Mouse (Mus musculus) liver, embryonic 14.5 days (tissue): ENCODE data around the gene Cd59a. TPM values are rescaled to one million over a fixed set of nuclear protein-coding genes. Genes with fewer than 3 reads are reported as not detected.

ENCODE experiments used
- ATAC-seq: fragments of 200-750 bp; cut with Nextera tagmentation; 2 replicates; pipeline ENCODE4 v1.8.0; 2017; ENCODE audit warnings: moderate number of reproducible peaks, mild to moderate bottlenecking, moderate library complexity; ENCODE audit not compliant: insufficient read depth
- DNase-seq, 3 experiments: peaks; one replicate each; pipeline ENCODE4 v3.0.0-alpha.2; 2012 to 2013; ENCODE audit warnings: low read depth in 3 of 3, low spot score in 3 of 3
- H3K27ac ChIP-seq: fragments of 300-500 bp; sonication (generic); 2 replicates; pipeline ENCODE4 v1.5.1; 2014; ENCODE audit warnings: moderate library complexity, mild to moderate bottlenecking, control low read depth, inconsistent platforms
- H3K27me3 ChIP-seq: fragments of 300-500 bp; sonication (generic); 2 replicates; pipeline ENCODE4 v1.6.1; 2014; ENCODE audit warnings: mild to moderate bottlenecking, low read length, moderate library complexity; ENCODE audit not compliant: control insufficient read depth, insufficient read depth
- H3K36me3 ChIP-seq: fragments of 300-500 bp; sonication (generic); replicated peaks from 2 replicates; pipeline ENCODE4 v1.6.1; 2014; ENCODE audit warnings: low read depth; ENCODE audit not compliant: control insufficient read depth, insufficient read depth
- H3K4me1 ChIP-seq, 2 experiments: fragments of 200-500 bp in 1 of 2; fragments of 300-500 bp in 1 of 2; sonication (generic) in 1 of 2; replicated peaks; 2 replicates each; pipeline ENCODE4 v1.6.1; 2012 to 2014; ENCODE audit warnings: antibody characterized with exemption in 1 of 2, inconsistent platforms in 1 of 2, low read length in 1 of 2; ENCODE audit not compliant: control insufficient read depth in 2 of 2, insufficient read depth in 2 of 2
- H3K4me2 ChIP-seq: fragments of 300-500 bp; sonication (generic); 2 replicates; pipeline ENCODE4 v1.6.1; 2014; ENCODE audit warnings: low read depth, mild to moderate bottlenecking, control low read depth, moderate library complexity
- H3K4me3 ChIP-seq, 2 experiments: fragments of 200-500 bp in 1 of 2; fragments of 300-500 bp in 1 of 2; sonication (generic) in 1 of 2; 2 replicates each; pipeline ENCODE4 v1.5.1; 2012 to 2014; ENCODE audit warnings: low read depth in 2 of 2, low read length in 2 of 2, mild to moderate bottlenecking in 2 of 2, control low read depth in 1 of 2, inconsistent platforms in 1 of 2, moderate library complexity in 1 of 2; ENCODE audit not compliant: insufficient read depth in 1 of 2
- H3K9ac ChIP-seq: fragments of 300-500 bp; sonication (generic); replicated peaks from 2 replicates; pipeline ENCODE4 v1.6.1; 2014; ENCODE audit warnings: mild to moderate bottlenecking, control low read depth, moderate library complexity
- H3K9me3 ChIP-seq: fragments of 300-500 bp; sonication (generic); 2 replicates; pipeline ENCODE4 v1.6.1; 2016; ENCODE audit warnings: low read length, mixed read lengths; ENCODE audit not compliant: control insufficient read depth
- CTCF ChIP-seq: IDR thresholded peaks from 2 replicates; pipeline ENCODE4 v1.5.1; 2016; ENCODE audit warnings: antibody characterized with exemption, low read depth, control low read depth
- EP300 ChIP-seq: IDR thresholded peaks from 2 replicates; pipeline ENCODE4 v1.6.1; 2016; ENCODE audit warnings: antibody characterized with exemption, low read depth
- WGBS: fragments of 180-500 bp; shearing (Covaris S2); extraction: QIAGEN DNeasy Blood & Tissue Kit; methylation state at CpG from one replicate; pipeline ENCODE4 v1.1.7; 2014; ENCODE audit not compliant: insufficient replicate concordance; 5-methylcytosine and 5-hydroxymethylcytosine counted together
- polyA plus RNA-seq, 2 experiments: library from polyadenylated mRNA; depleted of rRNA in 1 of 2; stranded (reverse) in 1 of 2; unstranded in 1 of 2; fragments of >200 nt; fragmentation: Nextera tagmentation in 1 of 2; extraction: Ambion mirVana in 1 of 2; gene quantifications; 2 replicates each; pipeline versions ENCODE4 v1.2.1 to v1.2.3; 2012 to 2014

Gene Cd59a
- polyA plus RNA-seq, 2 experiments = 41.3 to 94.7 TPM

DNA sequence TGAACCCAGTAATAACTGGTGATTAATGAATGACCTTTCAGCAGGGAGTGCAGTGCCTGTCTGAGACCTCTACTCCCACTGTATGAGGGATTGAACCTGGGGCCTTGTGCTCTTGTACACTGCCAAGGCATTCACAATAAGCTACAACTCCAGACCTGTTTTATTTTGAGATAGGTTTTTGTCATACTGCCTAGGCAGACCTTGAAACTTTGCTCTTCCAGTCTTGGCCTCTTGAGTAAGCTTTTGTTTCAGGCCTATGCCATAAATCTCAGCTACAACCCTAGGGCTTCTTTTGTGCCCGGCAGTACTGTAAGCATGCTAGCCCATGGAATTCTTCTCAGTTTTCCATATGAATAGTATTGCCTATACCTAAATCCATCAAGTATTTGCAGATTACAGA, 23.5 kb downstream of the Cd59a start:
- ATAC-seq (no peak), DNase-seq (no peak)
- Histone ChIP-seq H3K4me2 (no peak overlapping the region), H3K4me3 (no peak overlapping the region), H3K27ac (no peak overlapping the region), H3K9me3 (no peaks in the 10 kb centered on the region), H3K27me3 (no peaks in the 10 kb centered on the region), H3K4me1 (peaks cover 34 to 38% of the 10 kb centered on the region in 2 experiments), H3K9ac (no peak overlapping the region), H3K36me3 (peaks cover under 1% of the 10 kb centered on the region)
- 88% methylated on average over 1 of the region's 1 CpGs for WGBS
- TF ChIP-seq EP300 = no peak
- TF ChIP-seq CTCF = no peak

GRCm38 (mm10) chr2:104120312-104120711, 24.7 kb downstream of the Cd59a start:
- Histone ChIP-seq H3K9ac (no peak overlapping the region), H3K4me2 (no peak overlapping the region), H3K27ac (peak overlapping the region; percentile 97), H3K4me3 (no peak overlapping the region), H3K4me1 (peaks cover 38 to 44% of the 10 kb centered on the region in 2 experiments), H3K27me3 (no peaks in the 10 kb centered on the region), H3K36me3 (no peaks in the 10 kb centered on the region; the same call in 1 of the 2 replicates), H3K9me3 (no peaks in the 10 kb centered on the region)
- TF ChIP-seq EP300 = no peak
- peak; percentile 45 for TF ChIP-seq CTCF
- DNase-seq (no peak), ATAC-seq (no peak)
- WGBS = 77% methylated on average over 6 of the region's 6 CpGs

DNA sequence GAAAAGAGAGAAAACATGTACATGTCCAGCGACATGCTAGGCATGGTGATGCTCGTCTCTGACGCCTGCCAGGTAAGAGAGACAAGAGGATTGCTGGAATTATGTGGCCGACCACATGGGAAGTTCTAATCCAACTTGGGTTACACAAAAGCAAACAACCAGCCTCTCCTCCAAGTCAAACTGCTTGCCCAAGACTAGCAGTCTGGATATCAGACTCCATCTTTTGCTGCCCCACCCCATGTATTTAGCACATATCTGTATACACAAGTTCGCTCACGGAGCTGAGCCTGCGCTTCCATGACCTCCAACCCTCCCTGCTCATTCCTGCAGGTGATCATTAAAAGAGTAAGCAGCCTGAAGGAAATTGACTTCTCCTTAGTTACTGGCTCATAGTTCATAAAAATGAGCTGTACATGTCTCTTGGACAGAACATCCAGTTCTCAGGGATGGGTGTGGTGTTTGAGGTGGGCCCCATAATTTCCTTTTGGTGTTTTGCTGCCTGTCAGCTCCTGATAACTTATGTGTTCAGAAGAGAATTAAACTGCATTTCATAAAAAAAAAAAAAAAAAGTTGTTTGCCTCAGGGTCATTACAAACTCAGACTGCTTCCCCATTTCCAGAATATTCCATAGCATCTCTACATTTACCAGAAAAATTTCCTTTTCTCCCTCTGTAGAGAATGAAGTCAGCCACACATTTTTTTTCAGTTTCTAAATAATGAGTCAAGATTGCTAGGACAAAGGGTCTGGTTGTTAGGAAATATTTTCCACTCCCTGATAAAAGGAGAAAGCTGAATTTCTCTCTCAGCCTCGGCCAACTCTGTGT, 26.3 kb downstream of the Cd59a start:
- Histone ChIP-seq H3K4me3 (peak overlapping the region; percentile 36 to 93), H3K36me3 (no peaks in the 10 kb centered on the region; the same call in 1 of the 2 replicates), H3K9ac (peak overlapping the region; percentile 72), H3K27ac (peak overlapping the region; percentile 97), H3K27me3 (peaks cover 3% of the 10 kb centered on the region; the same call in 1 of the 2 replicates), H3K4me2 (peak overlapping the region; percentile 98), H3K9me3 (no peaks in the 10 kb centered on the region), H3K4me1 (peaks cover 38 to 42% of the 10 kb centered on the region in 2 experiments)
- WGBS = 26% methylated on average over 8 of the region's 8 CpGs
- DNase-seq = peak; percentile 76 to 89 (median 82)
- TF ChIP-seq EP300 = peak; percentile 88
- TF ChIP-seq CTCF = no peak
- peak; percentile 72 for ATAC-seq

DNA sequence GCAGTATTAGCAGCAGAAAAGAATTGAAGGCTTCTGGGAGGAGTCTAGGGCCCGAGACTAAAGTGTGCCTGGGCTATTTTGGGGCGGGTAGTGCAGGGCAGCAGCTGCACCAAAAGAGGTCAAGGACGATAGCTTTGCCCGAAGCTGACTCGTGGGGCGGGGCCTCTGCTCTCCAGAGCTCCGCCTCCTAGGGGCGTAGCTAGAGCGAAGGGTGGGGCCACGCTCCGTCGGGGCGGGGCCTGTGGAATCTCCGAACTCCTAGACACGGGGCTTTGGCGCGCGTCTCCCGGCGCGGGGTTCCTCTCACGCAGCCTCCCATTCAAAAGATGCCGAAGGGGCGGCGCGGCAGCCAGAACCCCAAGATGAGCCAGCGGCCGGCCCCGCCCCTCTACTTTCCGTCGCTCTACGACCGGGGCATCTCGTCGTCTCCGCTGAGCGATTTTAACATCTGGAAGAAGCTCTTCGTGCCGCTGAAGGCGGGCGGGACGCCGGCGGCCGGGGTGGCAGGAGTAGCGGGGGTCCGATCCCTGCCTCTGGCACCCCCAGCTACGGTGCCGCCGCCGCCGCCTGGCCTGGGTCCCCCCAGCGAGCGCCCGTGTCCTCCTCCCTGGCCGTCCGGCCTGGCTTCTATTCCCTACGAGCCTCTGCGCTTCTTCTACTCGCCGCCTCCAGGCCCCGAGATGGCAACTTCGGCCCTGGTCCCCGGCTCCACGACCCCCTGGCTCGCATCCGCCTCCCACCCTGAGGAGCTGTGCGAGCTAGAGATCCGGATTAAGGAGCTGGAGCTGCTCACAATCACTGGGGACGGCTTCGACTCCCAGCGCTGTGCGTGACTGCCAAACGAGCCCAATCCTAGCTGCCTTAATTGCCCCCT, 27.1 kb downstream of the Cd59a start, which contains the start of gene A930018P22Rik:
A930018P22Rik (plus strand) TSS at position 265 of the 874 bp plus-strand sequence.
- peak within 1 kb of the TSS; percentile 98 for H3K4me2 ChIP-seq
- H3K27me3 ChIP-seq = peaks cover 6% of the 10 kb centered on the region
- H3K36me3 ChIP-seq = no peaks in the 10 kb centered on the region; the same call in 1 of the 2 replicates
- peak within 1 kb of the TSS; percentile 56 to 93 for H3K4me3 ChIP-seq
- peaks cover 38 to 40% of the 10 kb centered on the region in 2 experiments for H3K4me1 ChIP-seq
- DNase-seq (peak; percentile 91 to 97 (median 92)), ATAC-seq (peak; percentile 87)
- peak within 1 kb of the TSS; percentile 100 for H3K9ac ChIP-seq
- H3K9me3 ChIP-seq = no peaks in the 10 kb centered on the region
- TF ChIP-seq EP300 (no peak; the same call in 1 of the 2 replicates), CTCF (no peak)
- WGBS = under 1% methylated on average over 74 of the region's 74 CpGs
- peak within 1 kb of the TSS; percentile 97 for H3K27ac ChIP-seq
